Mouse (Mus musculus): ENCODE results near the gene Csrnp2.

The Csrnp2 gene

GRCm38 (mm10) chr15:100473926-100474503 lies 21.3 kb downstream of the Csrnp2 start:
- DNase-seq = no peak

- no peak for DNase-seq
Observed at GRCm38 (mm10) chr15:100470037-100470436, 25.3 kb downstream of the Csrnp2 start.

GRCm38 (mm10) chr15:100469189-100469545 lies 26.1 kb downstream of the Csrnp2 start:
- no peak for DNase-seq

- peak; percentile 94 to 95 for DNase-seq
Observed at GRCm38 (mm10) chr15:100468295-100469188, 26.7 kb downstream of the Csrnp2 start, which contains the start of gene Letmd1. Gene Letmd1, plus strand, starts transcription at chr15:100469023.

- DNase-seq = no peak
Observed at GRCm38 (mm10) chr15:100467738-100468137, 27.6 kb downstream of the Csrnp2 start.

GRCm38 (mm10) chr15:100465432-100465831 lies 29.9 kb downstream of the Csrnp2 start:
- no peak for DNase-seq

GRCm38 (mm10) chr15:100463712-100464111 lies 31.6 kb downstream of the Csrnp2 start:
- peak; percentile 82 to 88 for DNase-seq

- no peak for DNase-seq
Observed at GRCm38 (mm10) chr15:100462086-100462485, 33.2 kb downstream of the Csrnp2 start.

GRCm38 (mm10) chr15:100461646-100462045 lies 33.6 kb downstream of the Csrnp2 start:
- no peak for DNase-seq

GRCm38 (mm10) chr15:100460942-100461341 lies 34.3 kb downstream of the Csrnp2 start:
- no peak for DNase-seq

GRCm38 (mm10) chr15:100458055-100458454 lies 37.2 kb downstream of the Csrnp2 start:
- DNase-seq = peak; percentile 78 to 88

- peak; percentile 85 to 91 for DNase-seq
Observed at GRCm38 (mm10) chr15:100457340-100457739, 37.9 kb downstream of the Csrnp2 start.

- DNase-seq = no peak
Observed at GRCm38 (mm10) chr15:100456356-100456991, 38.8 kb downstream of the Csrnp2 start.

GRCm38 (mm10) chr15:100452486-100452885 lies 42.8 kb downstream of the Csrnp2 start:
- DNase-seq = no peak

GRCm38 (mm10) chr15:100451245-100451644 lies 44.0 kb downstream of the Csrnp2 start:
- DNase-seq = peak; percentile 73 to 75

GRCm38 (mm10) chr15:100449495-100449894 lies 45.8 kb downstream of the Csrnp2 start:
- no peak for DNase-seq

- DNase-seq = no peak
Observed at GRCm38 (mm10) chr15:100448572-100448971, 46.7 kb downstream of the Csrnp2 start.

- no peak for DNase-seq
Observed at GRCm38 (mm10) chr15:100446887-100447286, 48.4 kb downstream of the Csrnp2 start.

- DNase-seq = peak; percentile 88 to 89
Observed at GRCm38 (mm10) chr15:100443126-100443922, 52.0 kb downstream of the Csrnp2 start.

- DNase-seq = no peak
Observed at GRCm38 (mm10) chr15:100436518-100436917, 58.8 kb downstream of the Csrnp2 start.

- DNase-seq = no peak
Observed at GRCm38 (mm10) chr15:100436112-100436511, 59.2 kb downstream of the Csrnp2 start.

- no peak for DNase-seq
Observed at GRCm38 (mm10) chr15:100433234-100433633, 62.1 kb downstream of the Csrnp2 start.

Data from cerebellum, postnatal 14 days (tissue).